Mouse (Mus musculus): Measurements from ENCODE around the gene Fut1. TPM values are rescaled to one million over a fixed set of nuclear protein-coding genes. Genes with fewer than 3 reads are reported as not detected.

Fut1 gene
- polyA plus RNA-seq, 1 experiment, result not detected

DNA sequence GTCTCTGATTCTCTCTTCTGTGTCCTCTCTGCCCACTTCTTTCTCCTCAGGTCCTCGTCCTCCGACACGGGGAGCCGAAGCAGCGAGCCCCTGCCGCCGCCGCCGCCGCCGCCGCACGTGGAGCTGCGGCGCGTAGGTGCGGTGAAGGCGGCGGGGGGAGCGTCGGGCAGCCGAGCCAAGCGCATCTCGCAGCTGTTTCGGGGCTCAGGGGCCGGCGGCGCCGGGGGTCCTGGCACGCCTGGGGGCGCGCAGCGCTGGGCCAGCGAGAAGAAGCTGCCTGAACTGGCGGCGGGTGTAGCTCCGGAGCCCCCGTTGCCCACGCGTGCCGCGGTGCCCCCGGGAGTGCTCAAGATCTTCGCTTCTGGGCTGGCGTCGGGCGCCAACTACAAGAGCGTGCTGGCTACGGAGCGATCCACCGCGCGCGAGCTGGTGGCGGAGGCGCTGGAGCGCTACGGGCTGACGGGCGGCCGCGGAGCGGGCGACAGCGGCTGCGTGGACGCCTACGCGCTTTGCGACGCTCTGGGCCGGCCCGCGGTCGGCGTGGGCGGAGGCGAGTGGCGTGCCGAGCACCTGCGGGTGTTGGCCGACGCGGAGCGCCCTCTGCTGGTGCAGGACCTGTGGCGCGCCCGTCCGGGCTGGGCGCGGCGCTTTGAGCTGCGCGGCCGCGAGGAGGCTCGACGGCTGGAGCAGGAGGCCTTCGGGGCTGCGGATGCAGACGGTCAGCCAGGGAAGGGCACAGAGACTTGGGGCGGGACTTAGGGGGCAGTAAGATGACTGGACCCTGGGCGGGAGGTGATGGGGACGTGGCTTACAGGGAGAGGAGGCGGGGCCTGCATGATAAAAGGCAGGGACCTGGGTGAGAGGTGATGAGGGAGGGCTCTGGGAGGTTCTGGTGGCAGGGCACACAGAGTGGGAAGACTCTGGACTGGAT lies 11.5 kb downstream of the Fut1 start:
- peak overlapping the region; percentile 24; the same call in 1 of the 2 replicates for H3K27ac ChIP-seq (ENCODE audit: control insufficient read depth, insufficient read depth, low read depth, low read length, poor library complexity)
- H3K4me1 ChIP-seq (ENCODE audit: control insufficient read depth, insufficient read depth, low read length), result no peaks in the 10 kb centered on the region
- peak; percentile 90 for TF ChIP-seq CTCF (IDR thresholded peaks at IDR 0.05; ENCODE audit: control insufficient read depth, insufficient read depth, low read length)
- peak; percentile 51; the same call in 1 of the 2 replicates for TF ChIP-seq POLR2A (IDR thresholded peaks at IDR 0.05; ENCODE audit: borderline replicate concordance, control insufficient read depth, low read depth, low read length)
- H3K4me3 ChIP-seq (replicated peaks; ENCODE audit: control insufficient read depth, low read depth, low read length), result peak overlapping the region; percentile 64
- WGBS, result 2% methylated on average over 105 of the region's 105 CpGs

DNA sequence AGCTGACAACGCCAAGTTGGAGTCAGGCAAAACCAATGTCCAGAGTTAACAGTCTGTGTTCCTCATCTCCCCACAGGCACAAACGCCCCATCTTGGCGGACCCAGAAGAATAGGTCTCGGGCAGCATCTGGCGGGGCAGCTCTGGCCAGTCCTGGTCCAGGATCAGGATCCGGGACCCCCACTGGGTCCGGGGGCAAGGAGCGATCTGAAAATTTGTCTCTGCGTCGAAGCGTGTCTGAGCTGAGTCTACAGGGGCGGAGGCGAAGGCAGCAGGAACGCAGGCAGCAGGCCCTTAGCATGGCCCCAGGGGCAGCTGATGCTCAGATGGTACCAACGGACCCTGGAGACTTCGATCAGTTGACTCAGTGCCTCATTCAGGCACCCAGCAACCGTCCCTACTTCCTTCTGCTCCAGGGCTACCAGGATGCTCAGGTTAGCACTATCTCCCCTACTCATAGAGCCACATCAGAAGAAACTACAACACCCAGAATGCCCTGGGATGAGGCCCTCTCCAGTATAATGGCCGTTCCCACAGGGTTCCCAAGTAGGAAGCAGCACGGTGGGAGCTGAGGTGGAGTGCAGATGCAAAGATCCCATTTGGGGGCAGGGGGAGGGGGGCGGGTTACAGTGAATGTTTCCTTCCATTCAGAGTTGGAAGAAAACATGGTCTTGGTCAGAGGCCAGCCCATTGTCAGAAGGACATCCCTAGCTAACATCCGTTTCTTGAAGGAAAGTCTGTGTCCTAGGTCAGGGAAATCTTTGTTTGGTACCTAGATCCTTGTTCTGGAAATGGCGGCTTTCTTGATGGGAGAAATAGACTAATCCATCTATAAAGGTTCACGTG lies 13.2 kb downstream of the Fut1 start:
- Histone ChIP-seq H3K27ac (ENCODE audit: control insufficient read depth, insufficient read depth, low read depth, low read length, poor library complexity) (no peak overlapping the region), H3K4me1 (ENCODE audit: control insufficient read depth, insufficient read depth, low read length) (peaks cover 2% of the 10 kb centered on the region; the same call in 1 of the 2 replicates), H3K4me3 (replicated peaks; ENCODE audit: control insufficient read depth, low read depth, low read length) (no peak overlapping the region)
- no peak for TF ChIP-seq POLR2A (IDR thresholded peaks at IDR 0.05; ENCODE audit: borderline replicate concordance, control insufficient read depth, low read depth, low read length)
- no peak for TF ChIP-seq CTCF (IDR thresholded peaks at IDR 0.05; ENCODE audit: control insufficient read depth, insufficient read depth, low read length)
- WGBS, result 84% methylated on average over 23 of the region's 23 CpGs

DNA sequence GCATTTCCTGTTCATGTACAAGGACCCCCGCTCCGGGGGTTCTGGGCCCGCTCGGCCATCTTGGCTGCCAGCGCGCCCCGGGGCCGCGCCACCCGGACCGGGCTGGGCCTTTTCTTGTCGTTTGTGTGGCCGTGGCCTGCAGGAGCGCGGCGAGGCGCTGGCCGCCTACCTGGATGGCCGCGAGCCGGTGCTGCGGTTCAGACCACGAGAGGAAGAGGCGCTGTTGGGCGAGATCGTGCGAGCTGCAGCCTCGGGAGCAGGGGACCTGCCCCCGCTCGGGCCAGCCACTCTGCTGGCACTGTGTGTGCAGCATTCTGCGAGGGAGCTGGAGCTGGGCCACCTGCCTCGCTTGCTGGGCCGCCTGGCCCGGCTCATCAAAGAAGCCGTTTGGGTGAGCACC lies 15.4 kb downstream of the Fut1 start:
- H3K27ac ChIP-seq (ENCODE audit: control insufficient read depth, insufficient read depth, low read depth, low read length, poor library complexity), result no peak overlapping the region
- H3K4me1 ChIP-seq (ENCODE audit: control insufficient read depth, insufficient read depth, low read length), result peaks cover 2% of the 10 kb centered on the region; the same call in 1 of the 2 replicates
- no peak for TF ChIP-seq POLR2A (IDR thresholded peaks at IDR 0.05; ENCODE audit: borderline replicate concordance, control insufficient read depth, low read depth, low read length)
- no peak for TF ChIP-seq CTCF (IDR thresholded peaks at IDR 0.05; ENCODE audit: control insufficient read depth, insufficient read depth, low read length)
- 80% methylated on average over 35 of the region's 35 CpGs for WGBS
- no peak overlapping the region for H3K4me3 ChIP-seq (replicated peaks; ENCODE audit: control insufficient read depth, low read depth, low read length)

DNA sequence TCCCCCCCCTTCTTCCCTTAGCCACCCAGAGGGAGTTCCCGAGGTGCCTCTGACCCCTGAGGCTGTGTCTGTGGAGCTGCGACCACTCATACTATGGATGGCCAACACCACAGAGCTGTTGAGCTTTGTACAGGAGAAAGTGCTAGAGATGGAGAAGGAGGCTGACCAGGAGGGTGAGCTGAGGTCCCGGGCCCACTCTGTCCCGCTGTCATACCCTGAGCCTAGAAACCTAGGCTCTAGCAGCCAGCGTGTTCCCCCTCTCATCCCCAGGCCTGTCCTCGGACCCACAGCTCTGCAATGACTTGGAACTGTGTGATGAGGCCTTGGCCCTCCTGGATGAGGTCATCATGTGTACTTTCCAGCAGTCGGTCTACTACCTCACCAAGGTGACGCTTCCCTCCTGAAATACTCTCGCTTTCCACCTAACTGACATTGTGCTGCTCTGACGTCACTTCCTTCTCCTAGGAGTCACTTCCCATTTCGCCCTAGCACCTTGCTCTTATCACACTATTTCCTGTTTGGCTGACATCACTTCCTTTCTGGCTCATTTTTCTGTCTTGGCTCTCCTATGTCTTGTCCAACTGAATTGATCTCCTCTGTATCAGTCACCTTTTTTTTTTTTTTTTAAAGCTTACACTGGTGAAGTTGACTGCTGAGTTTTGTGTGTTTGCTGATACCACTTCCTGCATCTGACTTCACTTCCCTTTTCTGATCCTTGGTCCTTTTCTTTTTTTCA lies 18.0 kb downstream of the Fut1 start:
- TF ChIP-seq CTCF (IDR thresholded peaks at IDR 0.05; ENCODE audit: control insufficient read depth, insufficient read depth, low read length), result no peak
- no peak for TF ChIP-seq POLR2A (IDR thresholded peaks at IDR 0.05; ENCODE audit: borderline replicate concordance, control insufficient read depth, low read depth, low read length)
- Histone ChIP-seq H3K4me1 (ENCODE audit: control insufficient read depth, insufficient read depth, low read length) (peaks cover 2% of the 10 kb centered on the region; the same call in 1 of the 2 replicates), H3K4me3 (replicated peaks; ENCODE audit: control insufficient read depth, low read depth, low read length) (no peak overlapping the region), H3K27ac (ENCODE audit: control insufficient read depth, insufficient read depth, low read depth, low read length, poor library complexity) (peak overlapping the region; percentile 83)
- WGBS, result 44% methylated on average over 11 of the region's 11 CpGs

DNA sequence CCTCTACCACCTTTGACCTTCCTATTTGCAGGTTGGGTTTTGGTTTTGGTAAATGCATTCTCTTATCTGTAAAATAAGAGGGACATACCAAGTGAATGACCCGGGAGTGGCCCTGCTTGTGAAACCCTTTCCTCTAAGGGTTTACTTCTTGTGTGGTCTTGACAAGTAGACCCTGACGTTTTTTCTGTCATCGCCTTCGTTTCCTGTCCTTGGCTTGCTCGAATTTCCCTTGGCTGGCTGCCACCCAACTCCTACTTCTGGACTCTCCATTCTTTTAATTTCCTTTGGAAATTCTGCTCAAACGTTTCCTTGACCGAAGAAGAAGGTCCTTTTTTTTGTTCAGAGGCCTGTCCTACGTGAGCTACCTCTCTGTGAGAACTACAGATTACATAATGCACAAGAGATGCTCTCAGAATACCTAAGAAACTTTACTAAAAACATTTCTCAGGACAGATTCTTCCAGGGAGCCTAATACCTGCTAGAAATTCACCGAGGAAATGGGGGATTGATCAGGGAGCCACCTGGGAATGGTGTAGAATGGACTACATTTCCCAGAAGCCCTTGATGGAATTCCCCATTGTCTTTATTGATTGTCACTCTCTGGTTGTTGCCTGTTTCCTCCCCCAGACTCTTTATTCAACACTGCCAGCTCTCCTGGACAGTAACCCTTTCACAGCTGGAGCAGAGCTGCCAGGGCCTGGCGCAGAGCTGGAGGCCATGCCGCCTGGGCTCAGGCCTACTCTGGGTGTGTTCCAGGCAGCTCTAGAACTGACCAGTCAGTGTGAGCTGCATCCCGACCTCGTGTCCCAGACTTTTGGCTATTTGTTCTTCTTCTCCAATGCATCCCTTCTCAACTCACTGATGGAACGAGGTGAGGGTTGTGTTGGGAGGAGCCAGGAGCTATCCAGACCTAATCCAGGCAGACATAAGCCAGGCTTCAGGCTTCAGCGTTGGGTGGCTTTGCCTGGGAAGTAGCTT lies 18.9 kb downstream of the Fut1 start:
- Histone ChIP-seq H3K4me1 (ENCODE audit: control insufficient read depth, insufficient read depth, low read length) (peaks cover 2% of the 10 kb centered on the region; the same call in 1 of the 2 replicates), H3K27ac (ENCODE audit: control insufficient read depth, insufficient read depth, low read depth, low read length, poor library complexity) (peak overlapping the region; percentile 45), H3K4me3 (replicated peaks; ENCODE audit: control insufficient read depth, low read depth, low read length) (no peak overlapping the region)
- WGBS, result 51% methylated on average over 15 of the region's 15 CpGs
- TF ChIP-seq CTCF (IDR thresholded peaks at IDR 0.05; ENCODE audit: control insufficient read depth, insufficient read depth, low read length) (no peak), POLR2A (IDR thresholded peaks at IDR 0.05; ENCODE audit: borderline replicate concordance, control insufficient read depth, low read depth, low read length) (no peak)

DNA sequence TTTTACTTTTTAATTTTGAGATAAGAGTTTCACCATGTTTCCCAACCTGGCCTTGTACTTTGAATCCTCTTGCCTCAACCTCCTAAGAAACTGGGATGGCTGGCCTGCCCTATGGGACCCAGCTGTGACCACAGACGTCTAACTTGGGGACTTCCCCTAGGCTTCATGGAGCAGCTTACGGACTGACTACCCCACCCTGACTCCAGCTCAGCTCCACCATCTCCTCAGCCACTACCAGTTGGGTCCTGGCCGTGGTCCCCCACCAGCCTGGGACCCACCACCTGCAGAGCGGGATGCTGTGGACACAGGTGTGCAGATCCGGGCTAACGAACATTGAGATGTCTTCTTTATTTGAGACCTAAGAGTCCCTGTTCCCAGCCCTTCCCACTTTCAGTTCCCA lies 20.6 kb downstream of the Fut1 start:
- 78% methylated on average over 6 of the region's 6 CpGs for WGBS
- Histone ChIP-seq H3K27ac (ENCODE audit: control insufficient read depth, insufficient read depth, low read depth, low read length, poor library complexity) (no peak overlapping the region), H3K4me3 (replicated peaks; ENCODE audit: control insufficient read depth, low read depth, low read length) (no peak overlapping the region), H3K4me1 (ENCODE audit: control insufficient read depth, insufficient read depth, low read length) (peaks cover 4% of the 10 kb centered on the region; the same call in 1 of the 2 replicates)
- TF ChIP-seq CTCF (IDR thresholded peaks at IDR 0.05; ENCODE audit: control insufficient read depth, insufficient read depth, low read length) (no peak), POLR2A (IDR thresholded peaks at IDR 0.05; ENCODE audit: borderline replicate concordance, control insufficient read depth, low read depth, low read length) (no peak)

Measured in bone marrow, adult 2 months (tissue).